Mouse (Mus musculus): ENCODE data around the gene Ddx6. TPM values are rescaled to one million over a fixed set of nuclear protein-coding genes. Genes with fewer than 3 reads are reported as not detected.
A peak's percentile ranks its signal among the peaks of the same experiment; 100 is the strongest.
"Not testable (repeated sequence)": the region's sequence is repeated elsewhere in the genome, so short reads cannot be mapped to it uniquely, and the experiment has no call there.

Gene Ddx6
- total and polyA plus RNA-seq, 2 experiments from 2014 or later, result 18.3 to 76.2 TPM

- Histone ChIP-seq H3K27ac (ENCODE audit: low read depth, low read length) (no peak overlapping the region), H3K4me2 (ENCODE audit: low read depth) (no peak overlapping the region), H3K9me3 (ENCODE audit: low read length) (no peaks in the 10 kb centered on the region), H3K27me3 (ENCODE audit: insufficient read depth, low read length) (no peaks in the 10 kb centered on the region), H3K4me1 (ENCODE audit: insufficient read depth) (peaks cover 4% of the 10 kb centered on the region; the same call in 1 of the 2 replicates), H3K4me3 (ENCODE audit: low read depth, low read length) (no peak overlapping the region), H3K9ac (no peak overlapping the region), H3K36me3 (ENCODE audit: insufficient read depth) (peaks cover 56% of the 10 kb centered on the region)
- DNase-seq, result no peak
- no peak for ATAC-seq
- no peak for TF ChIP-seq CTCF (IDR thresholded peaks at IDR 0.05; ENCODE audit: low read depth)
- 97% methylated on average over 25 of the region's 25 CpGs for WGBS
Observed at GRCm38 (mm10) chr9:44610371-44610770, 5.7 kb downstream of the Ddx6 start.

- not testable (repeated sequence) for ATAC-seq
Observed at GRCm38 (mm10) chr9:44613081-44613480, 8.4 kb downstream of the Ddx6 start.

GRCm38 (mm10) chr9:44621114-44621513 lies 16.4 kb downstream of the Ddx6 start:
- ATAC-seq (no peak), DNase-seq (peak; percentile 65)
- no peak overlapping the region for H3K4me3 ChIP-seq (ENCODE audit: low read depth, low read length)
- no peak for TF ChIP-seq CTCF (IDR thresholded peaks at IDR 0.05; ENCODE audit: low read depth)
- H3K36me3 ChIP-seq (ENCODE audit: insufficient read depth), result peaks cover 58% of the 10 kb centered on the region
- no peaks in the 10 kb centered on the region for H3K4me1 ChIP-seq (ENCODE audit: insufficient read depth)
- H3K27ac ChIP-seq (ENCODE audit: low read depth, low read length), result no peak overlapping the region
- no peaks in the 10 kb centered on the region for H3K27me3 ChIP-seq (ENCODE audit: insufficient read depth, low read length)
- 16% methylated on average over 3 of the region's 3 CpGs for WGBS
- H3K4me2 ChIP-seq (ENCODE audit: low read depth), result no peak overlapping the region
- no peaks in the 10 kb centered on the region for H3K9me3 ChIP-seq (ENCODE audit: low read length)
- no peak overlapping the region for H3K9ac ChIP-seq

More at GRCm38 (mm10) chr9:44613081-44613480, 8.4 kb downstream of the Ddx6 start:
- H3K27ac ChIP-seq (ENCODE audit: low read depth, low read length); H3K9me3 ChIP-seq (ENCODE audit: low read length); H3K4me2 ChIP-seq (ENCODE audit: low read depth); H3K27me3 ChIP-seq (ENCODE audit: insufficient read depth, low read length); H3K4me3 ChIP-seq (ENCODE audit: low read depth, low read length); DNase-seq; H3K4me1 ChIP-seq (ENCODE audit: insufficient read depth); H3K9ac ChIP-seq: not testable (repeated sequence)
- peaks cover 68% of the 10 kb centered on the region for H3K36me3 ChIP-seq (ENCODE audit: insufficient read depth)
- WGBS, result 82% methylated on average over 1 of the region's 1 CpGs

- Histone ChIP-seq H3K9me3 (ENCODE audit: low read length) (no peaks in the 10 kb centered on the region), H3K27ac (ENCODE audit: low read depth, low read length) (no peak overlapping the region), H3K27me3 (ENCODE audit: insufficient read depth, low read length) (no peaks in the 10 kb centered on the region), H3K4me2 (ENCODE audit: low read depth) (no peak overlapping the region), H3K36me3 (ENCODE audit: insufficient read depth) (peaks cover 60% of the 10 kb centered on the region), H3K9ac (no peak overlapping the region), H3K4me1 (ENCODE audit: insufficient read depth) (no peaks in the 10 kb centered on the region), H3K4me3 (ENCODE audit: low read depth, low read length) (no peak overlapping the region)
- TF ChIP-seq CTCF (IDR thresholded peaks at IDR 0.05; ENCODE audit: low read depth), result no peak
- no peak for DNase-seq
- no peak for ATAC-seq
- WGBS, result 62% methylated on average over 5 of the region's 5 CpGs
Observed at GRCm38 (mm10) chr9:44624390-44624789, 19.7 kb downstream of the Ddx6 start.

- WGBS, result 89% methylated on average over 5 of the region's 5 CpGs
- DNase-seq (no peak), ATAC-seq (no peak)
- TF ChIP-seq CTCF (IDR thresholded peaks at IDR 0.05; ENCODE audit: low read depth), result no peak
- Histone ChIP-seq H3K9me3 (ENCODE audit: low read length) (no peaks in the 10 kb centered on the region), H3K4me2 (ENCODE audit: low read depth) (no peak overlapping the region), H3K27ac (ENCODE audit: low read depth, low read length) (no peak overlapping the region), H3K27me3 (ENCODE audit: insufficient read depth, low read length) (no peaks in the 10 kb centered on the region), H3K4me3 (ENCODE audit: low read depth, low read length) (no peak overlapping the region), H3K4me1 (ENCODE audit: insufficient read depth) (no peaks in the 10 kb centered on the region), H3K36me3 (ENCODE audit: insufficient read depth) (peaks cover 66% of the 10 kb centered on the region), H3K9ac (no peak overlapping the region)
Observed at GRCm38 (mm10) chr9:44626268-44626667, 21.6 kb downstream of the Ddx6 start.

- Histone ChIP-seq H3K4me2 (ENCODE audit: low read depth) (no peak overlapping the region), H3K27me3 (ENCODE audit: insufficient read depth, low read length) (no peaks in the 10 kb centered on the region), H3K4me3 (ENCODE audit: low read depth, low read length) (no peak overlapping the region), H3K9ac (no peak overlapping the region), H3K9me3 (ENCODE audit: low read length) (no peaks in the 10 kb centered on the region), H3K27ac (ENCODE audit: low read depth, low read length) (no peak overlapping the region), H3K4me1 (ENCODE audit: insufficient read depth) (no peaks in the 10 kb centered on the region), H3K36me3 (ENCODE audit: insufficient read depth) (peaks cover 58% of the 10 kb centered on the region)
- ATAC-seq (no peak), DNase-seq (peak; percentile 47)
- 53% methylated on average over 15 of the region's 15 CpGs for WGBS
- peak; percentile 36; the same call in 1 of the 2 replicates for TF ChIP-seq CTCF (IDR thresholded peaks at IDR 0.05; ENCODE audit: low read depth)
Observed at GRCm38 (mm10) chr9:44637551-44638169, 33.0 kb downstream of the Ddx6 start.

GRCm38 (mm10) chr9:44638726-44639125 lies 34.0 kb downstream of the Ddx6 start:
- not testable (repeated sequence) for H3K27me3 ChIP-seq (ENCODE audit: insufficient read depth, low read length); H3K27ac ChIP-seq (ENCODE audit: low read depth, low read length); H3K9ac ChIP-seq; ATAC-seq; DNase-seq; H3K4me3 ChIP-seq (ENCODE audit: low read depth, low read length); H3K4me2 ChIP-seq (ENCODE audit: low read depth); H3K4me1 ChIP-seq (ENCODE audit: insufficient read depth); H3K9me3 ChIP-seq (ENCODE audit: low read length)
- peaks cover 49% of the 10 kb centered on the region for H3K36me3 ChIP-seq (ENCODE audit: insufficient read depth)
- WGBS, result 86% methylated on average over 9 of the region's 9 CpGs

GRCm38 (mm10) chr9:44640028-44640427 lies 35.3 kb downstream of the Ddx6 start:
- not testable (repeated sequence) for H3K4me3 ChIP-seq (ENCODE audit: low read depth, low read length); ATAC-seq; H3K9ac ChIP-seq; DNase-seq; H3K9me3 ChIP-seq (ENCODE audit: low read length); H3K27ac ChIP-seq (ENCODE audit: low read depth, low read length); H3K4me2 ChIP-seq (ENCODE audit: low read depth); H3K27me3 ChIP-seq (ENCODE audit: insufficient read depth, low read length); H3K4me1 ChIP-seq (ENCODE audit: insufficient read depth)
- 98% methylated on average over 1 of the region's 1 CpGs for WGBS
- peaks cover 37% of the 10 kb centered on the region for H3K36me3 ChIP-seq (ENCODE audit: insufficient read depth)

All from forebrain, postnatal 0 days (tissue).